Mouse (Mus musculus): ENCODE results near the gene Snd1.

The Snd1 gene

GRCm38 (mm10) chr6:28546943-28547342 is 72.0 kb downstream of the Snd1 start:
- DNase-seq (ENCODE audit: low read depth, low spot score), result no peak

GRCm38 (mm10) chr6:28549374-28549773 is 74.4 kb downstream of the Snd1 start:
- no peak for DNase-seq (ENCODE audit: low read depth, low spot score)

DNA sequence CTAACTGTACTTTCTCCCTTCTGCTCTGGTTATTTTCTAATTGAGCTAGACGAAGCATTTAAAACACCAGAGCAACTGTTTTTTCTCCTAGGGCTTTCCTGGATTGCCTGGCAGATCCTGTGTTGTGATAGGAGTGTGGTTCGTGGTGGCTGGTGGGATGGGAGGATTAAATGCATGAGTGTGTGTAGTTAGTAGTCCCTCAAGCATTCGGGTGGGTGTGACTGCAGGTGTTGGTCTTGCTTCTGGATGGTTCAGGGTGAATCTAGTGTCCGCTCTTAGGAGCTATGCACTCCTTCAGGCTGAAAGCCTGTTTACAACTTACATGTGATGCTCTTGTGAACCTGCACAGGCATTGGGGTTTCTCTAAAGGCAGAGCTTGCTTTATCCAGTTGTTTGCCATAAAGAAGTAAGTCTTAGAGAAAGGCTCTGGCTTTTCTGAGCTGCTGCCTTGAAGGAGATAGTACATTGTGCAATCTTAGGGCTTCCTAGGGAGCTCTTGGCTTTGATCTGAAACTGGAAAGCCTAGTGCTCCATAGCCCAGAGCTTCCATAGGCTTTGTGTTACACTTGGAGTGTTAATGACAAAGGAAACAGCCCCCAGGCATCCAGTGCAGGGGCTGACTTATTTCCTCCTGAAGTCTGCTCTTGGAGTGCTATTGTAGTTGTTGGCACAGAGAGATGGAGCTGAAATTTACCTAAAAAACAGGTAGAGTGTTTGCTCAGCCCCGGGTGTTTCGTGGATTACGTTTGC is 75.5 kb downstream of the Snd1 start:
- no peak for DNase-seq (ENCODE audit: low read depth, low spot score)

DNA sequence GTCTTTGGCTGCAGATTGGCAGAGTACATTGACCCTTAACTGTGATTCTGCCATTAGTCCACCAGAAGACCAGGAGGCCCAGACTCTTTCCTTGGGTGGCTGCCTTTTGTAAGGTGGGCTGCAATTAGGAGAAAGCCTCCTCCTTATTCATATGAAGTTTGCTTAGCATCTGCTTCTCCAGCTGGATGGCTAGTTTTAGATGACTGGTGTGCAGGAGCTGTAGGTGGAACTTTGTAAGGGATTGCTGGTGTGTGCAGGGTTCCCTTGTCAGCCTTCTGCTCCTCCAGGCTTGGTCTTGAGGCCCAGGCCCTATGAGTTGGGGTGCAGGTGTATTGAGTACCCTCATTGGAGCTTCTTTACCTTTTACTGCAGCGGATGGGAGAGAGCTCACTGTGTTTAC is 79.5 kb downstream of the Snd1 start:
- DNase-seq (ENCODE audit: low read depth, low spot score), result no peak

DNA sequence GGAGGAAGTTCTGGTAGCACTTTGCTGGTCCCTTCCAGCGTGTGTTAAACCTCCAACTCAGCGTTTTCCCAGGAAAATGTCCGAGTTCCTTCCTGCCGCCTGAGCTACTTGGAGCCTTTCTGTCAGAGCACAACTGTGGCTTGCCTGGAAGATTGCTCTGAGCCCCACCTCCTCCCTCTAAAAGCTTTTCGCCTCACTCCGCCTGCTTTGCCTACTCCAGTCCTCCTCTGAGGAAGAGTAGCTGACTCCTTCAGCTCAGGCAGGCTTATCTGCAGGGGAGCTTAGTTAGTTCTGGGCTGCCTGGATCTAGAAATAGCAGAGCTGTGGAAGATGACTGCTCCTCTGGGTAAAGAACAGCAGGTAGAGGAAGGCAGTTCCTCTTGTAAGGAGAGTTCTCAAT is 80.1 kb downstream of the Snd1 start:
- no peak for DNase-seq (ENCODE audit: low read depth, low spot score)

DNA sequence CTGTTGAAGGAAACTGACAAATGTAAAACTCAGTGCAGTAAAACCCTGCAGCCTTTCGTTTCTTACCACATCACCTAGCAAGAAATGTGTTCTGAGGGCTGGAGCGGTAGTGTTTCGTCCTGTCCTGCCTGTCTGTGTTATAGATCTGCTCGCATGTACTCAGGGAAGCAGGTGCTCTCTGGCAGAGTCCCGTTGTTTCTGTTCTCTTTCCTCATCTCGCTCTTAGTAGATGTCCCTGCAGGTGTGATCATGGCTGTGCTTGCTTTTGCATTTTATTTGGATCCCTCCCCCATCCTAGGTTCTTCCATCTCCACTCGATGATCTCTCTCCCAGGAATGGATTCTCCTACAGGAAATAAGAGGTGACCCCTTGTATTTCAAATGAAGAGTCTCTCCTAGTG is 80.5 kb downstream of the Snd1 start:
- peak; percentile 80 for DNase-seq (ENCODE audit: low read depth, low spot score)

GRCm38 (mm10) chr6:28557728-28558127 is 82.8 kb downstream of the Snd1 start:
- DNase-seq (ENCODE audit: low read depth, low spot score), result no peak

DNA sequence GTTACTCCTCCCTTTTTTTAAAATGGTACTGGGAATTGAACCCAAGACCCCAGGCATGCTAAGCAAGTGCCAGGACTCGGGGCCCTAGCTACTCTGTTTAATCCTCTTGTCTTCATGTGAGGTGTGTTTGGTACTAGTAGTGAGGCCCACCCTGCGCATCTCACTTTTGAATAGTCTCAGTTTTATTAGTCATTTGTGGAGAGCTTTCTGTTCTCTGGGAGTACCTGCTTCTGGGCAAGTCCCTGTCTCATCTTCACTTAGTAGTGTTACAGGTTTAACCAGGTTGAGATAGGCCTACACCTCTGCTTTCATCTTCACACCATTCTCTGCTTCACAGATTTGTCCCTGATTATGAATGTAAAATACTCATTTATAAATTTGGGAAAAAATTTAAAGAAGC is 84.5 kb downstream of the Snd1 start:
- no peak for DNase-seq (ENCODE audit: low read depth, low spot score)

GRCm38 (mm10) chr6:28561291-28561995 is 86.5 kb downstream of the Snd1 start:
- DNase-seq (ENCODE audit: low read depth, low spot score), result no peak

DNA sequence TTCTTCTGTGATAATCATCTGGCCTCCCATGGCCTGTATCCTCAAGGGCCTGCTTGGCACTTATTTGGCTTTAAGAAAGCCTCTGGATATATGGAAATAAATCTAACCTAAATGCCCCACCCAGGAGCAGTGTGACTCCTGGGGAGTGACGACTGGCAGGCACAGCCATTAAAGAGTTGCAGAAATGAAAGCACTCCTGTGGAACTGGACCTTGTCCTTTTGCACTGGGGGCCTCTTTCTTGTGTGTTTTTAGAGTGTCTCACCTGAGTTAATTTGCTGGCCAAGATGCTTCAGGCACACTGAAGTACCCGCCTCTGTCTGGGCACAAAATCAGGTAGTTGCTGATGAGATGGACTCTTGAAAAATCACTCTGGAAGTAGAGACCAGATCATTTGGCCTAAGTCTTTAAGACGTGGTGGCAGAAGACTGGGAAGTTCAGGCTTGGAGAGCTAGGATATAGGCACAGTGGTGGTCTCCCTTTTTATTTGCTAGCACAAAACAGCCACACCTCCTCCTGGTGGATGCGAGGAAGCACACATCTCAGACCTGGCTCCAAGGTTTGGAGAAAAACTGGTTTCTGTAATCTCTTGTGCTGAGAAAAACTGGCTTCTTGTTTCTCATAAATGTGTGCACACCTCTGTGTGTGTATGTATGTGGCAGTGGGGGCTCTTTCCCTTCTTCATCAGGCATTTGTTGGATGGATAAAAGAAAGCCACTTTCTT is 87.5 kb downstream of the Snd1 start:
- no peak for DNase-seq (ENCODE audit: low read depth, low spot score)

- DNase-seq (ENCODE audit: low read depth, low spot score), result no peak
These were observed 93.0 kb downstream of the Snd1 start for GRCm38 (mm10) chr6:28567978-28568377.

- no peak for DNase-seq (ENCODE audit: low read depth, low spot score)
These were observed 97.0 kb downstream of the Snd1 start for GRCm38 (mm10) chr6:28571946-28572345.

DNA sequence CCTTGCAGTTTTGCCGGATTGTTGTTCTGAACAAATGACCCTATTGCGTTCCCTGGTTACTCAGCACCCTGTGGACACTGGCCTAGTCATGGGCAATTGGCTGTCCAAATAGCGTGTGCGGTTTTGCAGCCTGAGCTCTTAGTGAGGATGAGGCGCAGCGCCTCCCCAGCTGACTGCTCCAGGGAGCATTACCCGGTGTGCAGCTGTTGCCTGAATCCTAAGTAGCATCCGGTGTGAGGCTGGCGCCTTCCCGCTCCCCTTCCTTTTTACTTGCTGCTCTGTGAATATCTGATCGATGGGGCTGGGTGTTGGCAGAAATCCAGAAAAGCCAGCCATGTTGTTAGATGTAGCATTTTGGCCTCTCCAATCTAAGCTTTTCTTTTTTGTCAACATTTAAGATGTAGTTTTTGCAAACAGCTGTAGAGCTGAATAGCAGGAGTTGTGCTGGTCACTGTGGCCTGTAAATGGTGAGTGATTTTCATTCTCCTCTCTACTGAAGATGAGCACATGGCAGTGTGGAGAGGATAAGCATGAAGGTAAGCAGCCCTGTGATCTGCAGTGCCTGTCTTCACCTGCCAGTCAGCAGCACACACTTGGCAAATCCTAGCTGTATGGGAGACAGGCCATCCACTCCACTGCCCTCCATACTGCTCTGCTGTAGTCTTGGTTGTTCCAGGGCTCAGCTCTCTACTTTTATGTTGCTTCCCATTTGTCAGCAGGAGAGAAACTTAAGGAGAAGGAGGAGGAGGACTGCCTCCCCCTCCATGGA is 98.2 kb downstream of the Snd1 start:
- DNase-seq (ENCODE audit: low read depth, low spot score), result no peak

GRCm38 (mm10) chr6:28576356-28577264 is 101.7 kb downstream of the Snd1 start:
- no peak for DNase-seq (ENCODE audit: low read depth, low spot score)

GRCm38 (mm10) chr6:28582847-28583246 is 107.9 kb downstream of the Snd1 start:
- no peak for DNase-seq (ENCODE audit: low read depth, low spot score)

GRCm38 (mm10) chr6:28583399-28583798 is 108.5 kb downstream of the Snd1 start:
- no peak for DNase-seq (ENCODE audit: low read depth, low spot score)

DNA sequence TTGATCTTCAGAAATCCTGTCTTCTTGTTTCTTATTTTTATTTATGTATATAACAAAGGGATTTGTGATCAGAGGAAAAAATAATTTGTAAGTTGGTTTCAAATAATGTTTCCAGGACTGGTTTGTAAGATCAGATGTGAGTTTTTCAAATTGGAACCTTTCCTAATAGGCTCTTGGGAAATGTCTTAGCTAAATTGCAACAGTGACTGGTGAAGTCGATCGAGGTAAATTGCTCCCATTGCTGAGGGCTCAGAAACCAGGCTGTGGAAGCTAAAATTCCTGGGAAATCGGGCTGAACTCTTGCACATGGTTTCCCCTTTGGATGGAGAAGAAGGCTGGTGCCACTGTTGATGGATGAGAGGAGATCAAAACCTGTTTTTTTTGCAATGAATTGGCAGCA is 111.9 kb downstream of the Snd1 start:
- no peak for DNase-seq (ENCODE audit: low read depth, low spot score)

DNA sequence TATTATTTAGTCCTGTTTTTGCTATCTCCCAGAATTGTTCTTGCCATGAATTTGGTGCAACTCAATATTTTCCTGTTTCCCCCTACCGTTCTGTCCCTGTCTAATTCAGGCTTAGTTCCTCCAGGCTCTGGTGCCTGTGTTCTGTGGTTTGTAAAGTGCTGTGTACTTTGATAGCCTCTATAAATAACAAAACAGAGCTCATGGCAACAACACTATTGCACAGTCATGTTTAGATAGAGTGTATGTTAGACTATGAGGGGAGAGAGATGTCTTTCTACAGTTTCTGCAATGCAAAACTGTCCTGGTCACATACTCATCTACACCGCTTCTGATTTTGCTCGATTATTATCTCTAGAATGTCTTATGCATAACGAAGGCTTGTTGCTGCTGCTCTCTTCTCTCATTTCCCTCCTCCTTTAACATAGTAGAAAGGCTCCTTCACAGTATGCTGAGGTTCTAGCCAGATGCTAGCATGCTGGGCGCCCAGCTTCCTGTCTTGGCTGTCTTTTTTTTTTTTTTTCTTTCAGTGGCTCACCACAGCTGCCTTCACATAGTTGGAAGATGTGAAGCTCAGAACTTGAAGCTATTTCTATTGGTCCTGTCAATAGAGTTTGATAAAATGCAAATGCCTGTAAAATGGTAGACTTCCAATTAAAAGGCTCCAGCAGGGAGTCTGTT is 113.7 kb downstream of the Snd1 start:
- peak; percentile 14 for DNase-seq (ENCODE audit: low read depth, low spot score)

DNA sequence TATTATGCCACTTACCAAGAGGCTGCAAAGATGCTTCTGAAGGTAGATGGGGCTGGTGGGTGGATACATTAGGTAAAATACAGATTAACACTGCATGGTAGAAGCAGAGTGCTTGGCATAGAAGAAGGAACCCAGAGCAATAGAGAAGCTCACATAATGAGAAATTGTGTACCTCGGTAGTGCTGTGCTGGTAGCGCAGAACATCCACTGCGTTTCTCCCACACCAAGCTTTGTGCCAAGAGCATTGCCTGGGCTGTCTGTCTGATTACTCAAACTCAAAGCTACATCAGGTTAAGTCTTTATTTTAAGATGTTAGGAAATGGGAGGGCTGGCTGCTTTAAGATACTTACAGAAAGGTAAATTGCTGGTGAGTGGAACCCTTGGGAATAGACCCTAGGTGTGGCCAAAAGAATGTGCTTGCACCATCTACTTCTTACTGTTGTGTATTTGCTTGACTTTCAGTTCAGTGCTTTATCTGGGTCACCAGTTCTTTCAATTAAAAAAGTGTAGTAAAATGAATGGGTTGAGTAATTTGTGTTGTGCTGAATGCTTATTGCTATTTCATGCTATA is 117.5 kb downstream of the Snd1 start:
- DNase-seq (ENCODE audit: low read depth, low spot score), result no peak

- no peak for DNase-seq (ENCODE audit: low read depth, low spot score)
These were observed 118.8 kb downstream of the Snd1 start for GRCm38 (mm10) chr6:28593708-28594107.
